Mouse (Mus musculus) testis, postnatal 14 days (tissue): ENCODE results near the gene Myo9a.
"Not testable (repeated sequence)": the region's sequence is repeated elsewhere in the genome, so short reads cannot be mapped to it uniquely, and the experiment has no call there.

Experiments used
- DNase-seq: peaks from one replicate; pipeline ENCODE4 v3.0.0; 2021; ENCODE audit warnings: low spot score

Myo9a gene

GRCm38 (mm10) chr9:59949511-59949910 lies 198.8 kb downstream of the Myo9a start:
- no peak for DNase-seq

- no peak for DNase-seq
Measured at GRCm38 (mm10) chr9:59949981-59950380, 199.3 kb downstream of the Myo9a start.

GRCm38 (mm10) chr9:59951001-59951750 lies 200.5 kb downstream of the Myo9a start:
- DNase-seq = no peak

- no peak for DNase-seq
Measured at GRCm38 (mm10) chr9:59951943-59952342, 201.2 kb downstream of the Myo9a start.

DNA sequence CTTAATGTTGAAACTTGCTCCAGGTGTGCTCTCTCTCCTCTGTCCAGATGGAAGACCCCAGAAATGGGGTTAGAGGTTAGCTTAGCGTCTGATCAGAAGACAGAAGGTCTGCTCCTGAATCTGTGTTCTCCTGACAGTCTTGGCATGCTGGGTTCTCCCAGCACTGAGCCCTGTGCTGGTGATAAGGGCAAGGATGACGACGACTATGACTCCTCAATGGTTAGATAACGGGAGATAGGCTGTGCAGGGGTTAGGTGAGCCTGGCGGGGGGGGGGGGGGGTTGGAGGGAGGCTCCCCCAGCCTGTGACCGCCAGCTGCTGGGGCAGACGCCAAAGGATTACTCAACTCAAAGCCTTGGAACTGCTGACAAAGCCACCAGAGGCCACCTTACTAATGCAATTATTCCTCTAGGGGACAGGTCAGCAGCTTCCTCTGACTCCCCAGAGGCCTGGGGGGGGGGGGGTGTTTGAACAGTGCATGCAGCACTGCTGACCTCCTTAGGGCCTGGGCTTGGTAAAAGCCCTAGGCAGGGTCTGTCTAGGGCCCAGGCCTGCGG lies 201.9 kb downstream of the Myo9a start:
- no peak for DNase-seq

- no peak for DNase-seq
Measured at GRCm38 (mm10) chr9:59953556-59953955, 202.9 kb downstream of the Myo9a start.

DNA sequence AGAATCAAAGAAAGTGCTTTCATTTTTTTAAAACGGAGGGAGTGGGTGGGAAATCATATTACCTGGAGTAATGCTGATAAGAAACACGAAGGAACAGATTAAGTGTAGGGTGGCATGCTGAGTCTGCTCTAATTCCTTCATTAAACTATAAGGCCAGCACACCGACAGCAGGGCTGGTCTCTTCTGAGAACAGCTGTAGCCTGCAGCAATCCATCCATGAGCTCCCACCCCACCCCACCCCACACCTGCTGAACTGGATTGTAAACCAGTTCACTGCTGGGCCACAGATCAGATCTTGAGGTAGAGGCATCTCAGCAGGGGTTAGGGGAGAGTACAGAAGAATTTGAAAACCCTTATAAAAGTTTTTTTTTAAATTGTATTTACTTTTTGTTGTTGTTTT lies 204.5 kb downstream of the Myo9a start:
- no peak for DNase-seq

DNA sequence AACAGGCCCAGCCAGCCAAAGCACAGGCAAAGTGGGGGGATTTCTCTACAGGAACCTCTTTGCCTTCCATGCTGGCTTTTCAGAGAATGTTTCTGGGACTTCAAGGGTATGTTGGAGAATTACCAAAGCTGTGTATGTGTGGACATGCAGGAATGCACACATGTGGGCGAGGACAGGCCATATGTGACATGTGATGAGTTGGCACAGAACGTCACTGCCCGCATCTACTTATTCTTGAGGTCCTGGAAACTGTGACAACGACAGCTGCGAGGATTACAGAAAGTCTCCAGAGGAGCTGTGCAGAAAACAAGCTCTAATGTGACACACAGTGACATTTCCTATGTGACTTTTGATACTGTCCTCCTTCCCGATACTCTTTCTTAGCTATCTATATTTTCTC lies 205.0 kb downstream of the Myo9a start:
- DNase-seq = no peak

- DNase-seq = no peak
Measured at GRCm38 (mm10) chr9:59956496-59956895, 205.8 kb downstream of the Myo9a start.

DNA sequence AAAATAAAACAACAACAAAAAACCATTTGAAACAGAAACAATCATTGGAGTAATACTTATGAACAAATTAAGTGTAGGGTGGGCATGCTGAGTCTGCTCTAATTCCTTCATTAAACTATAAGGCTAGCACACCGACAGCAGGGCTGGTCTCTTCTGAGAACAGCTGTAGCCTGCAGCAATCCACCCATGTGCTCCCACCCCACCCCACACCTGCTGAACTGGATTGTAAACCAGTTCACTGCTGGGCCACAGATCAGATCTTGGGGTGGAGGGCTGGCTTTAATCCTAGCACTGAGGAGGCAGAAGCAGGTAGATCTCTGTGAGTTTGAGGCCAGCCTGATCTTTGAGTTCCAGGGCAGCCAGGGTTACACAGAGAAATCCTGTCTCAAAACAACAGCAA lies 207.4 kb downstream of the Myo9a start:
- DNase-seq = not testable (repeated sequence)

DNA sequence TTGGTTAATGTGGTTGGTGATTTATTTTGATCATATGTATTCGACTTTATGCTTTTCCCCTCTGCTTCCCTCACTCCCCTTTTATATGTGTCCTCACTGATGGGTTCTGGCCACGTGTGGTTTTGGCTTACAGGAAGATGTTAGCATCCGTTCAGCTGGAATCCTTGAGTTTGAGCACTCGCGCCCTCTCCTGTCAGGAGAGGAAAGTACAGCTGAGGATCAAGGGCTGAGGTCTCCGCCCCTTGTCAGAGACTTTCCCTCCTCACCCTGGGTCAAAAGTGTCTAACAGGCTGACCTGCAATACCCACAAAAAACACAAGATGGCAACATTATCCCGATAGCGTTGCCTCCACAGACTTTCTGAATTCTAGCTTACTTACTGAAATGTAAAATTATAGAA lies 208.6 kb downstream of the Myo9a start:
- DNase-seq = peak; percentile 83

GRCm38 (mm10) chr9:59960559-59960958 lies 209.9 kb downstream of the Myo9a start, which contains the start of gene Nr2e3:
TSS of gene Nr2e3 (minus strand) at chr9:59960659.
- DNase-seq = no peak

- DNase-seq = no peak
Measured at GRCm38 (mm10) chr9:59961201-59961955, 210.7 kb downstream of the Myo9a start.

- DNase-seq = no peak
Measured at GRCm38 (mm10) chr9:59964367-59964766, 213.7 kb downstream of the Myo9a start.

DNA sequence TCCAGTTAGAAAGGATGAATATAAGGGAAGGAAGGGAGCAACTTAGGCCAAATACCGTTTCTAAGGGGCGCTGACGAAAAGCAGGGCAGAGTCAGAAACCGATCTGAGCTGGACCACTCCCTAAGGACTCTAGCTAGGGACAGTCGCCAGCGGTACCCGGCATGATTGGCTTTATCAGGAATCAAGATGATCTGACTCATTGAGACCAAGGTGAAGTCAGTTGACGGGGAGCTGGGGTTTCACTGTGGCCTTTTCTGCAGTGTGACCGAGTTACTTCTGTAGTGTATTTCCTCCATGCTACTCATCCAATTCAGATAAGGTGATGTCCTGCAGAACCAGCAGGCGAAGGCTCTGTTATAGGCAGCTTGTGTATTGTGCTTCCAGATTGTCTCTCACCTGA lies 214.3 kb downstream of the Myo9a start:
- no peak for DNase-seq

GRCm38 (mm10) chr9:59969383-59969782 lies 218.7 kb downstream of the Myo9a start:
- peak; percentile 33 for DNase-seq

GRCm38 (mm10) chr9:59971263-59971662 lies 220.6 kb downstream of the Myo9a start:
- no peak for DNase-seq
